Mouse (Mus musculus) cerebellum, adult 18-20 months (tissue): Measurements from ENCODE around the gene Fam13a.

Source experiments
- DNase-seq, 2 experiments: peaks; one replicate each; pipeline ENCODE4 v3.0.0; 2021

The Fam13a gene

GRCm38 (mm10) chr6:59024164-59024724, at the start of gene Fam13a:
TSS of gene Fam13a (minus strand) at chr6:59024549.
- peak; percentile 70 to 80 for DNase-seq

- no peak for DNase-seq
These were observed 48.0 kb upstream of the Fam13a start for GRCm38 (mm10) chr6:59072096-59073060.

GRCm38 (mm10) chr6:59071691-59072090, 47.3 kb upstream of the Fam13a start:
- DNase-seq, result no peak

- no peak for DNase-seq
These were observed 43.8 kb upstream of the Fam13a start for GRCm38 (mm10) chr6:59068187-59068586.

- DNase-seq, result no peak
These were observed 40.1 kb upstream of the Fam13a start for GRCm38 (mm10) chr6:59064440-59064839.

GRCm38 (mm10) chr6:59053232-59053631, 28.9 kb upstream of the Fam13a start:
- no peak for DNase-seq

- no peak for DNase-seq
These were observed 15.4 kb upstream of the Fam13a start for GRCm38 (mm10) chr6:59039719-59040118.

- no peak for DNase-seq
These were observed 8.4 kb upstream of the Fam13a start for GRCm38 (mm10) chr6:59032748-59033147.

- DNase-seq, result no peak
These were observed 7.2 kb upstream of the Fam13a start for GRCm38 (mm10) chr6:59031539-59031938.

- DNase-seq, result no peak
These were observed 6.3 kb upstream of the Fam13a start for GRCm38 (mm10) chr6:59030667-59031066.

- no peak for DNase-seq
These were observed 5.7 kb upstream of the Fam13a start for GRCm38 (mm10) chr6:59030037-59030436.

- DNase-seq, result no peak
These were observed 4.5 kb upstream of the Fam13a start for GRCm38 (mm10) chr6:59028871-59029270.

- no peak for DNase-seq
These were observed 457 bp upstream of the Fam13a start for GRCm38 (mm10) chr6:59024806-59025205.

GRCm38 (mm10) chr6:59023455-59024163, 740 bp downstream of the Fam13a start:
- no peak for DNase-seq

GRCm38 (mm10) chr6:59022621-59023020, 1.7 kb downstream of the Fam13a start:
- DNase-seq, result no peak

GRCm38 (mm10) chr6:59020346-59020745, 4.0 kb downstream of the Fam13a start:
- DNase-seq, result no peak

GRCm38 (mm10) chr6:59019847-59020246, 4.5 kb downstream of the Fam13a start:
- DNase-seq, result no peak

- DNase-seq, result no peak
These were observed 8.0 kb downstream of the Fam13a start for GRCm38 (mm10) chr6:59016336-59016832.

- DNase-seq, result no peak
These were observed 9.6 kb downstream of the Fam13a start for GRCm38 (mm10) chr6:59014760-59015159.

GRCm38 (mm10) chr6:59014088-59014759, 10.1 kb downstream of the Fam13a start:
- no peak for DNase-seq

- no peak for DNase-seq
These were observed 13.6 kb downstream of the Fam13a start for GRCm38 (mm10) chr6:59010792-59011191.

- no peak for DNase-seq
These were observed 19.7 kb downstream of the Fam13a start for GRCm38 (mm10) chr6:59004630-59005029.

GRCm38 (mm10) chr6:58999044-58999453, 25.3 kb downstream of the Fam13a start:
- no peak for DNase-seq
